Mouse (Mus musculus) forebrain, embryonic 14.5 days (tissue): ENCODE data around the gene Bnc2. TPM values are rescaled to one million over a fixed set of nuclear protein-coding genes. Genes with fewer than 3 reads are reported as not detected.

ENCODE experiments used
- ATAC-seq: fragments of 200-750 bp; cut with Nextera tagmentation; 2 replicates; pipeline ENCODE4 v1.8.0; 2017; ENCODE audit warnings: mild to moderate bottlenecking, moderate library complexity
- DNase-seq: peaks from one replicate; pipeline ENCODE4 v3.0.0-alpha.2; 2015; ENCODE audit warnings: low spot score
- H3K27ac ChIP-seq: fragments of 300-500 bp; sonication (generic); 2 replicates; pipeline ENCODE4 v1.5.1; 2014; ENCODE audit warnings: low read depth, mild to moderate bottlenecking, control low read depth, low read length, moderate library complexity
- H3K27me3 ChIP-seq: fragments of 300-500 bp; sonication (generic); replicated peaks from 2 replicates; pipeline ENCODE4 v1.6.1; 2014; ENCODE audit warnings: low read length, control low read depth, mixed read lengths; ENCODE audit not compliant: control insufficient read depth, insufficient read depth
- H3K36me3 ChIP-seq: fragments of 300-500 bp; sonication (generic); 2 replicates; pipeline ENCODE4 v1.6.1; 2014; ENCODE audit warnings: low read length, control low read depth; ENCODE audit not compliant: control insufficient read depth, insufficient read depth
- H3K4me1 ChIP-seq: fragments of 300-500 bp; sonication (generic); 2 replicates; pipeline ENCODE4 v1.6.1; 2014; ENCODE audit warnings: antibody characterized with exemption, low read length, control low read depth; ENCODE audit not compliant: control insufficient read depth, insufficient read depth
- H3K4me2 ChIP-seq: fragments of 300-500 bp; sonication (generic); 2 replicates; pipeline ENCODE4 v1.6.1; 2014; ENCODE audit warnings: mild to moderate bottlenecking, control low read depth, low read length
- H3K4me3 ChIP-seq: fragments of 300-500 bp; sonication (generic); 2 replicates; pipeline ENCODE4 v1.5.1; 2014; ENCODE audit warnings: low read depth, low read length, control low read depth
- H3K9ac ChIP-seq: fragments of 300-500 bp; sonication (generic); 2 replicates; pipeline ENCODE4 v1.6.1; 2014; ENCODE audit warnings: mild to moderate bottlenecking, low read length, control low read depth, moderate library complexity
- H3K9me3 ChIP-seq: fragments of 300-500 bp; sonication (generic); replicated peaks from 2 replicates; pipeline ENCODE4 v1.6.1; 2016; ENCODE audit warnings: low read length, control low read depth, mixed read lengths; ENCODE audit not compliant: control insufficient read depth
- WGBS: fragments of 180-500 bp; shearing (Covaris S2); extraction: QIAGEN DNeasy Blood & Tissue Kit; methylation state at CpG from one replicate; pipeline ENCODE4 v1.1.7; 2014; 5-methylcytosine and 5-hydroxymethylcytosine counted together
- polyA plus RNA-seq: library from polyadenylated mRNA; unstranded; fragments of >200 nt; fragmentation: Nextera tagmentation; extraction: Ambion mirVana; gene quantifications from 2 replicates; pipeline ENCODE4 v1.2.1, GENCODE M21; 2014

The Bnc2 gene
- polyA plus RNA-seq, 1 experiment from 2014 or later, result 2.0 TPM

- ATAC-seq, result peak; percentile 79
- no peak overlapping the region for H3K9ac ChIP-seq
- no peak overlapping the region for H3K4me3 ChIP-seq
- no peaks in the 10 kb centered on the region for H3K36me3 ChIP-seq
- peaks cover 9% of the 10 kb centered on the region; the same call in 1 of the 2 replicates for H3K27me3 ChIP-seq
- no peak overlapping the region for H3K4me2 ChIP-seq
- DNase-seq, result peak; percentile 59
- 12% methylated on average over 3 of the region's 3 CpGs for WGBS
- 0 out of 2 replicates have a peak, but pooled peaks cover 6% of the 10 kb centered on the region for H3K4me1 ChIP-seq
- H3K27ac ChIP-seq, result no peak overlapping the region
- no peaks in the 10 kb centered on the region for H3K9me3 ChIP-seq
These were observed 400.9 kb downstream of the Bnc2 start for GRCm38 (mm10) chr4:84274158-84274557.

GRCm38 (mm10) chr4:84272867-84273266 lies 402.2 kb downstream of the Bnc2 start:
- Histone ChIP-seq H3K9me3 (no peaks in the 10 kb centered on the region), H3K36me3 (no peaks in the 10 kb centered on the region), H3K9ac (no peak overlapping the region), H3K27me3 (peaks cover 9% of the 10 kb centered on the region; the same call in 1 of the 2 replicates), H3K4me2 (no peak overlapping the region), H3K4me3 (no peak overlapping the region), H3K27ac (no peak overlapping the region), H3K4me1 (0 out of 2 replicates have a peak, but pooled peaks cover 6% of the 10 kb centered on the region)
- WGBS, result 43% methylated on average over 2 of the region's 2 CpGs
- ATAC-seq (no peak), DNase-seq (no peak)

GRCm38 (mm10) chr4:84269845-84270244 lies 405.2 kb downstream of the Bnc2 start:
- Histone ChIP-seq H3K4me1 (peaks cover 9% of the 10 kb centered on the region; the same call in 1 of the 2 replicates), H3K4me3 (no peak overlapping the region), H3K9me3 (no peaks in the 10 kb centered on the region), H3K27ac (no peak overlapping the region), H3K27me3 (no peaks in the 10 kb centered on the region), H3K36me3 (no peaks in the 10 kb centered on the region), H3K4me2 (no peak overlapping the region), H3K9ac (no peak overlapping the region)
- ATAC-seq, result no peak
- 88% methylated on average over 6 of the region's 6 CpGs for WGBS
- no peak for DNase-seq

- DNase-seq (no peak), ATAC-seq (no peak)
- no peaks in the 10 kb centered on the region for H3K9me3 ChIP-seq
- H3K4me1 ChIP-seq, result no peaks in the 10 kb centered on the region
- no peak overlapping the region for H3K9ac ChIP-seq
- H3K4me3 ChIP-seq, result no peak overlapping the region
- H3K27ac ChIP-seq, result no peak overlapping the region
- H3K27me3 ChIP-seq, result no peaks in the 10 kb centered on the region
- no peak overlapping the region for H3K4me2 ChIP-seq
- WGBS, result 91% methylated on average over 2 of the region's 2 CpGs
- H3K36me3 ChIP-seq, result no peaks in the 10 kb centered on the region
These were observed 427.7 kb downstream of the Bnc2 start for GRCm38 (mm10) chr4:84247356-84247755.

- ATAC-seq, result no peak
- Histone ChIP-seq H3K4me1 (no peaks in the 10 kb centered on the region), H3K4me3 (no peak overlapping the region), H3K9ac (no peak overlapping the region), H3K27ac (no peak overlapping the region), H3K9me3 (no peaks in the 10 kb centered on the region), H3K4me2 (no peak overlapping the region), H3K36me3 (no peaks in the 10 kb centered on the region), H3K27me3 (no peaks in the 10 kb centered on the region)
- 25% methylated on average over 7 of the region's 7 CpGs for WGBS
- no peak for DNase-seq
These were observed 442.7 kb downstream of the Bnc2 start for GRCm38 (mm10) chr4:84232346-84232745.

- H3K9me3 ChIP-seq, result no peaks in the 10 kb centered on the region
- no peak overlapping the region for H3K9ac ChIP-seq
- H3K4me2 ChIP-seq, result no peak overlapping the region
- no peaks in the 10 kb centered on the region for H3K36me3 ChIP-seq
- H3K4me3 ChIP-seq, result no peak overlapping the region
- no peak for DNase-seq
- H3K27me3 ChIP-seq, result no peaks in the 10 kb centered on the region
- H3K4me1 ChIP-seq, result no peaks in the 10 kb centered on the region
- no peak overlapping the region for H3K27ac ChIP-seq
- WGBS, result 89% methylated on average over 2 of the region's 2 CpGs
- ATAC-seq, result no peak
These were observed 443.8 kb downstream of the Bnc2 start for GRCm38 (mm10) chr4:84231251-84231650.

- H3K9me3 ChIP-seq, result no peaks in the 10 kb centered on the region
- no peaks in the 10 kb centered on the region for H3K4me1 ChIP-seq
- no peak overlapping the region for H3K4me3 ChIP-seq
- H3K4me2 ChIP-seq, result no peak overlapping the region
- DNase-seq (no peak), ATAC-seq (no peak)
- no peak overlapping the region for H3K27ac ChIP-seq
- no peaks in the 10 kb centered on the region for H3K36me3 ChIP-seq
- H3K9ac ChIP-seq, result no peak overlapping the region
- 85% methylated on average over 10 of the region's 10 CpGs for WGBS
- H3K27me3 ChIP-seq, result no peaks in the 10 kb centered on the region
These were observed 445.7 kb downstream of the Bnc2 start for GRCm38 (mm10) chr4:84229189-84229960.

- ATAC-seq (no peak), DNase-seq (no peak)
- Histone ChIP-seq H3K4me2 (no peak overlapping the region), H3K9me3 (no peaks in the 10 kb centered on the region), H3K27me3 (no peaks in the 10 kb centered on the region), H3K27ac (no peak overlapping the region), H3K4me1 (no peaks in the 10 kb centered on the region), H3K9ac (no peak overlapping the region), H3K4me3 (no peak overlapping the region), H3K36me3 (no peaks in the 10 kb centered on the region)
- WGBS, result 89% methylated on average over 5 of the region's 5 CpGs
These were observed 446.5 kb downstream of the Bnc2 start for GRCm38 (mm10) chr4:84228551-84228950.
